Mouse (Mus musculus) hindbrain, embryonic 14.5 days (tissue): ENCODE results near the gene Cp. TPM values are rescaled to one million over a fixed set of nuclear protein-coding genes. Genes with fewer than 3 reads are reported as not detected.
A peak's percentile ranks its signal among the peaks of the same experiment; 100 is the strongest.

Source experiments
- ATAC-seq: fragments of 200-750 bp; cut with Nextera tagmentation; 2 replicates; pipeline ENCODE4 v1.8.0; 2017; ENCODE audit warnings: moderate number of reproducible peaks, mild to moderate bottlenecking, moderate TSS enrichment, moderate library complexity; ENCODE audit not compliant: low FRiP score
- DNase-seq: peaks from one replicate; pipeline ENCODE4 v3.0.0-alpha.2; 2015; ENCODE audit warnings: low spot score
- H3K27ac ChIP-seq: fragments of 300-500 bp; sonication (generic); 2 replicates; pipeline ENCODE4 v1.5.1; 2014; ENCODE audit warnings: mild to moderate bottlenecking, moderate library complexity
- H3K27me3 ChIP-seq: fragments of 300-500 bp; sonication (generic); 2 replicates; pipeline ENCODE4 v1.6.1; 2014; ENCODE audit warnings: mild to moderate bottlenecking, low read length, mixed read lengths; ENCODE audit not compliant: control insufficient read depth, insufficient read depth
- H3K36me3 ChIP-seq: fragments of 300-500 bp; sonication (generic); replicated peaks from 2 replicates; pipeline ENCODE4 v1.6.1; 2014; ENCODE audit not compliant: control insufficient read depth, insufficient read depth
- H3K4me1 ChIP-seq: fragments of 300-500 bp; sonication (generic); replicated peaks from 2 replicates; pipeline ENCODE4 v1.6.1; 2014; ENCODE audit warnings: antibody characterized with exemption, low read length, mixed read lengths; ENCODE audit not compliant: control insufficient read depth, insufficient read depth
- H3K4me2 ChIP-seq: fragments of 300-500 bp; sonication (generic); replicated peaks from 2 replicates; pipeline ENCODE4 v1.6.1; 2014; ENCODE audit warnings: mild to moderate bottlenecking, moderate library complexity
- H3K4me3 ChIP-seq: fragments of 300-500 bp; sonication (generic); replicated peaks from 2 replicates; pipeline ENCODE4 v1.5.1; 2014; ENCODE audit warnings: mild to moderate bottlenecking, low read length
- H3K9ac ChIP-seq: fragments of 300-500 bp; sonication (generic); 2 replicates; pipeline ENCODE4 v1.6.1; 2014
- H3K9me3 ChIP-seq: fragments of 300-500 bp; sonication (generic); 2 replicates; pipeline ENCODE4 v1.6.1; 2016; ENCODE audit warnings: low read length; ENCODE audit not compliant: control insufficient read depth
- WGBS: fragments of 180-500 bp; shearing (Covaris S2); extraction: QIAGEN DNeasy Blood & Tissue Kit; methylation state at CpG from one replicate; pipeline ENCODE4 v1.1.7; 2014; 5-methylcytosine and 5-hydroxymethylcytosine counted together
- polyA plus RNA-seq: library from polyadenylated mRNA; unstranded; fragments of >200 nt; fragmentation: Nextera tagmentation; extraction: Ambion mirVana; gene quantifications from 2 replicates; pipeline ENCODE4 v1.2.1, GENCODE M21; 2014

Cp gene
- polyA plus RNA-seq, 1 experiment from 2014 or later, result 16.7 TPM

DNA sequence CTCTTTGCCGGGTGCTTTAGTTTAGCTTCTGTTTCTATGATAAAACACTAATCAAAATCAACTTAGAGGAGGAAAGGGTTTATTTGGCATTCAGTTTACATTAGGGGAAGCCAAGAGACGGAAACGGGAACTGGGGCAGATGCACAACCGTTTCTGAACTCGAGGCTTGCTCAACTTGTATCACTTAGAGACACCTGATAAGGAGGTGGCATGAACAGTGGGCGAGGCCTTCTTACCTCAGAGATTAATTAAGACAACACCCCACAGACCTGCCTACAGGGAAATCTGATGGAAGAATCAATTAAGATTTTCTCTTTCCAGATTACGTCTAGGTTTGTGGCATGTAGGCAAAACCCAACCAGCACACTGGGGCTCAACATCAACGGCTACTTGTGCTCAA lies 61.2 kb downstream of the Cp start:
- no peak overlapping the region for H3K4me2 ChIP-seq
- H3K4me1 ChIP-seq, result no peaks in the 10 kb centered on the region
- H3K27ac ChIP-seq, result no peak overlapping the region
- WGBS, result 89% methylated on average over 8 of the region's 8 CpGs
- H3K36me3 ChIP-seq, result peaks cover 76% of the 10 kb centered on the region
- DNase-seq (no peak), ATAC-seq (no peak)
- no peak overlapping the region for H3K9ac ChIP-seq
- H3K9me3 ChIP-seq, result no peaks in the 10 kb centered on the region
- no peaks in the 10 kb centered on the region for H3K27me3 ChIP-seq
- no peak overlapping the region for H3K4me3 ChIP-seq

DNA sequence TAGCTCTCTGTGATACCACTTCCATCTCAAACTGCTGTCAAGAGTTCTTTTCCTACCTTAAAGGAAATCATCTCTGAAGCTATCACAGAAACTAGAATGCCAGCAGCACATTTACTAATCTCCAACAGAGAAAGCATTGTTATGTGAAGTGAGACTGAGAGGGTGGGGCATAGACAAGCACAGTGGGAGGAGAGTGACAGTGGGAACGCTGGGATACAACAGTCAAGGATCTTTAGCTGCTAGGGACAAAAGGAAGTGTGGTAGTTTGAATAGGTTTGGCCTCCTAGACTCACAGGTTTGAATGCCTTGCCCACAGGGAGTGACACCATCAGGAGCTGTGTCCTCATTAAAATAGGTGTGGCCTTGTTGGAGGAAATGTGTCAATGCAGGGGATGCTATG lies 67.0 kb downstream of the Cp start:
- Histone ChIP-seq H3K27ac (no peak overlapping the region), H3K4me1 (no peaks in the 10 kb centered on the region), H3K4me3 (no peak overlapping the region), H3K9me3 (no peaks in the 10 kb centered on the region), H3K9ac (no peak overlapping the region), H3K4me2 (no peak overlapping the region), H3K36me3 (peaks cover 82% of the 10 kb centered on the region), H3K27me3 (no peaks in the 10 kb centered on the region)
- ATAC-seq (no peak), DNase-seq (no peak)
- whole genome bisulfite sequencing, result 47% methylated on average over 1 of the region's 1 CpGs

DNA sequence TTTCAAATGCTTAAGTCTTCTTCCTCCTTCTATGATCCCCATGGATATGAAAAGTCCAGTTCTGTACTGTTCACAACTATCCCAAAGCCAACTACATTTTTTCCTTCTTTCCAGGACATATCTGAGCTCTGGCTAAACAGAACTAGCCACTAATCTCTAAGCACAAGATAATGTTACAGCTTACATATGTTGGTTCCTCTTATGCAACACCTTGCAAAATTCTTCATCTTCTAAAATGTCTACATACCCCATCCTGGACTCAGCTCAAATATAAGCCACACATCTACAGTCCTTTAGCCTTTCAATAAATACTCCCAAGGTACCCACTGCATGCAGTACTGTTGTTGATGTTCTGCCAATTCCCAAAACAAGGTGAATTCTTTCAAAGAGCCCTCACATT lies 69.6 kb downstream of the Cp start:
- Histone ChIP-seq H3K4me3 (no peak overlapping the region), H3K36me3 (peaks cover 62% of the 10 kb centered on the region), H3K27me3 (no peaks in the 10 kb centered on the region), H3K27ac (no peak overlapping the region), H3K9ac (no peak overlapping the region), H3K4me2 (no peak overlapping the region), H3K4me1 (no peaks in the 10 kb centered on the region), H3K9me3 (no peaks in the 10 kb centered on the region)
- ATAC-seq, result no peak
- DNase-seq, result no peak

DNA sequence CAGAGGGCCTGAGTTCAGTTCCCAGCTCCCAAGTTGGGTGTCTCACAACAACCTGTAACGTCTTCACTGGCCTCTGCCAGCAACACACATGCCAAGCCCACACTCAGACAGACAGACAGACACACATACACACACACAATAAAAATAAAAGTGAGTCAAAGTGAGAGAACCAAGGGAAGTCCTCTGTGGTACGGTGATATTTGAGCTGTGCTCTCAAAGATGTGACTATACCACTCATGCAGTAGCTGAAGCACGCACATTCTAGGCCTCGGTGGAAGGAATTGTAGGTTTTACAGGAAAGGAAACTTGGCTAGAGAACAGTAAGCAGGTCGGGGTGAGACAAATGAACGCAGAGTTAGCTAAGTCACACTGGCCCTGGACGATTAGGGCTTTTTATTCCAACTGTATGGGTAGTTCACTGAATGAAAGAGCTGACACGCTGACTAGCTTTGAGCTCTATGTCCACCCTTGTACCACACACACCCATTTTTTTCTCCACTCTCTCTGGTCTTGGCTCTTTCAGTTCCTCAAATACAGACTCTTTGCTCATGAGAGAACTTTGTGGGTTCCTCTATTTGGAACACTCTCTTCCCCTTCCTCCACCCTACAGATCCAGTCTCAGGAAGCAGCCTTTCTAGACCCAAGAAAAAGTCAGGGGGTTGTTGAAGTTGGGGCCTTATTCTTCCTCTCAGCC lies 70.3 kb downstream of the Cp start:
- no peak overlapping the region for H3K4me2 ChIP-seq
- ATAC-seq, result no peak
- H3K27ac ChIP-seq, result no peak overlapping the region
- DNase-seq, result no peak
- H3K9me3 ChIP-seq, result no peaks in the 10 kb centered on the region
- no peaks in the 10 kb centered on the region for H3K27me3 ChIP-seq
- H3K36me3 ChIP-seq, result peaks cover 61% of the 10 kb centered on the region
- WGBS, result 98% methylated on average over 8 of the region's 8 CpGs
- H3K4me3 ChIP-seq, result no peak overlapping the region
- no peak overlapping the region for H3K9ac ChIP-seq
- H3K4me1 ChIP-seq, result no peaks in the 10 kb centered on the region

DNA sequence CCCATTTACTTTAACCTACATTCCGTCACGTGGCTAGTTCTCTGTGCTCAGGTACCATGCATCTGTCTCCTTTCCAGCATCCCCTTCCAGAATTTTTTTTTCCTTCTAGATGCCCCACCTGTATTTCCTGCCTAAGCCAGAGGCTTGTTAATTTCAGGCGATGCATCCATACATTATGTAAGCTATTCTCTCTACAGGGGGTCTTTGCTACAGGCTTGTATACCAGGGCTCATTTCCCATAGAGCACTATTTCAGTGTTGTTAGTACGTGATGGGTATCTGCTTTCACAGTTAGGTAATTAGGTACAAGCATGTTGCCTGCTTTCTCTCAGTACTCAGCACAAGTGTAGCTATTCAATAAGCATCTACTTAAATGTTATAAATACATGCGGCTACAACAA lies 70.9 kb downstream of the Cp start:
- Histone ChIP-seq H3K9ac (no peak overlapping the region), H3K36me3 (peaks cover 54% of the 10 kb centered on the region), H3K27me3 (no peaks in the 10 kb centered on the region), H3K4me2 (no peak overlapping the region), H3K4me1 (no peaks in the 10 kb centered on the region), H3K4me3 (no peak overlapping the region), H3K9me3 (no peaks in the 10 kb centered on the region), H3K27ac (no peak overlapping the region)
- no peak for ATAC-seq
- DNase-seq, result no peak
- WGBS, result 87% methylated on average over 5 of the region's 5 CpGs

DNA sequence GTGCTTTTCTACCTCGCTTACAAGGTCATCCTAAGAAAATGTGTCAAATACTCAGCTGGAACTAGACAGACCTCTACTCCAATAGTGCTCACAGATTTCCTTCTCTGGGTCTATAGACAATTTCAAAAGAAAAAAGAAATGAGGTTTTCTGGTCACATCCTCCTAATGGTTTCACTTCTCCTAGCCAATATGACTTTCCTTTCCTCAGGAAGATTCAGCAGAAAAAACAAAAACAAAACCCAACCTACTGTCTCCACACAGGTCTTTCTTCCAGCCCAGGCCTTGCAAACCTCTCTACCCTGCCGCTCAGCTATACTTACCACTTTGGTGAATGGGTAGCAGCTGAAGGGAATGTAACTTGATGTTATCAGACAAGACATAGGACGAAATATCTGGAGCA lies 71.8 kb downstream of the Cp start:
- Histone ChIP-seq H3K27ac (no peak overlapping the region), H3K4me3 (no peak overlapping the region), H3K36me3 (peaks cover 46% of the 10 kb centered on the region), H3K9ac (no peak overlapping the region), H3K9me3 (no peaks in the 10 kb centered on the region), H3K4me2 (no peak overlapping the region), H3K4me1 (peaks cover 2% of the 10 kb centered on the region; the same call in 1 of the 2 replicates), H3K27me3 (no peaks in the 10 kb centered on the region)
- ATAC-seq (no peak), DNase-seq (no peak)
- WGBS, result 96% methylated on average over 3 of the region's 3 CpGs

DNA sequence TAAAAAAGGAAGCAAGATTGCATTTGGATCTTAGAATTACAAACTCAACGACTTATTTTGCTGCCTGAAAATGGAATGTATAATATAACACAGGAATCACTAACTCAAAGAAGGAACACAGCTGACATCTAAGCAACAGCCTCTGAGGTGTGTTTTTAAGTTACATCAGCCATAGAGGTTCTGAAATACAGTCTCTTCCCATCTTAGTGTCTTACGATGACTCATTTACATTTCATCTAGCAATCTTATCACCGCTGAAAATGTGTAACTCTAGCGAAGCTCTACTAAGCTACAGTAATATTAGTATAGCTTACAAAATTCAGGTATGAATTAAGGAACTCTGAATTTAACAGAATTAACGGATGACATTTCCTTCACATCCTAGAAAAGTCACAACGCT lies 74.0 kb downstream of the Cp start:
- no peak for DNase-seq
- Histone ChIP-seq H3K4me2 (no peak overlapping the region), H3K9me3 (no peaks in the 10 kb centered on the region), H3K9ac (no peak overlapping the region), H3K4me3 (no peak overlapping the region), H3K4me1 (peaks cover 11% of the 10 kb centered on the region), H3K27me3 (no peaks in the 10 kb centered on the region), H3K36me3 (peaks cover 25% of the 10 kb centered on the region), H3K27ac (no peak overlapping the region)
- 95% methylated on average over 6 of the region's 6 CpGs for WGBS
- no peak for ATAC-seq

DNA sequence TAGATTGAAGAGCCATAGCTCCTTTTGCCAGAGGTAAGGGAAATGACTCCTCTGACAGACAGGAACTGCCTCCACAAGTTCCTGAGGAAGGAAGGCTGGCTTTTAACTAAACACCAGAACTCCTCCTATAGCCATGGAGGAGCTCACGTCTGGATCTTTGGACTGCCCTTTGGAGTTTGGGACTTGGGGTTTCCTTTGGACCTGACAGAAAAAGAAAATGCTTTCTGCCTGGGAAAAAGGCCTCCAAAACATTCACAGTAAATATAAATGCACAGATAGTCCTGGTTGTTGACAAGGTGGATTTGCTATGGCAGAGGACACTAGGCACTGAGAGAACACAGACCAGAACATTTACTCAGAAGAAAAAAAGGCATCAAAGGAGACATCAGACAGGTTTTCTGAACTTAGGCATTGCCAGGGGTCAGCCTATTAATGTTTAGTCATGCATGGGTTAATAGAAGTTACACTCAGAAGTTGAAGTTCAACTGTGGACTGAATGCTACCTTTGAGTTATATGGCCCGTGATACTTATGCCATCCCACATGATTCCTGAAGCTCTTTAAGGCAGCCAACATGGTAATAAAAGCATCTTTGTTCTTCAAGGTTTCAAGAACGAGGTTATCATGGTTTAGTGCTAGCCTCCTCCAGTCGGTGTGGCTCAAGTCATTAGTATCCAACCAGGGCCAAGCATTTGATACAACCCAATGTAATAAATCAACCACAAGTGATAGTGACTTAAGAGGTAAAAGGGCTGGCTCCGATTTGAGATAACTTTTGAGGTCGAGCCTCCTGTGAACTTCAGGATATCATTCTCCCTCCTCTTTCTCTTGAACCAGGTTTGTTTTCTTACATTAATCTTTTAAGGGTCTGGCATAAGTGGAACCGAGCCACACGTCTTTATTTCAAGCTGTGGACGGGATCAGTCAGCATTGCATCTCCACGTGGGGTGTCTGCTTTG lies 77.2 kb downstream of the Cp start:
- DNase-seq (no peak), ATAC-seq (no peak)
- H3K4me1 ChIP-seq, result peaks cover 11% of the 10 kb centered on the region
- H3K27ac ChIP-seq, result no peak overlapping the region
- H3K4me2 ChIP-seq, result peak overlapping the region; percentile 71
- peak overlapping the region; percentile 77 for H3K4me3 ChIP-seq
- H3K9me3 ChIP-seq, result no peaks in the 10 kb centered on the region
- 24% methylated on average over 10 of the region's 10 CpGs for WGBS
- peak overlapping the region; percentile 77 for H3K9ac ChIP-seq
- no peaks in the 10 kb centered on the region for H3K27me3 ChIP-seq
- no peaks in the 10 kb centered on the region for H3K36me3 ChIP-seq

DNA sequence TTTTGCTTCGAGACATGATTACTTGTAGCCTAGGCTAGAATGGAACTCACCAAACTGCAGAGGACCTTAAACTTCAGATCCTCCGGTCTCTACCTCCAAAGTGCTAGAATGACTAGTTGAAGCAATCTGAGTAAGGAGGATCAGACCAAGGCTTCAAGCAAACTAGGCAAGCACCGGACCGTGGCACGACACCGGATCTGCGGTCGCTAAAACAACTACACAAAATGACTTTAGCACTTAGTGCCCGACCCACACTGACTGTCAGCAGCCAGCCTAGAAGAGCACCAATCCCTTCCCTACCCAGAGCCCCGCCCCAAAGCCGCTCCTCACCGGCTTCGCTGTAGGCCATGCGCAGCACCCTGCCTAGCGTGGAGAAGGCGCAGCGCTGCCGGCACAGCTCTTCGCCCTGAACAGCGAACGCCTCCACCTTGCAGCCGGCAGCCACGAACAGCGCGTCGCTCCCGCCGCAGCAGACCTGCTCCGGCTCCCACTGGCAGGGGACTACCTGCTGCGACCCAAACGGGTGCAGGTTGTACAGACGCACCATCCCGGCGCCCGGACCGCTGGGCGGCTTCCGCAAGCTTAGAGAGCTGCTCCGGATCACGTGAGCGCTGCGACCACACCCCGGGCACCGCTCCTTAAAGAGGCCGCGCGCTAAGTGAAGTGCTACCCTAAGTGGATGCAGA lies 78.0 kb downstream of the Cp start, which contains the start of gene Hps3:
Hps3 (minus strand) TSS at position 597 of the 686 bp plus-strand sequence.
- peak within 1 kb of the TSS; percentile 77 for H3K4me3 ChIP-seq
- peak; percentile 81 for DNase-seq
- peak within 1 kb of the TSS; percentile 83 for H3K27ac ChIP-seq
- under 1% methylated on average over 47 of the region's 47 CpGs for WGBS
- ATAC-seq, result peak; percentile 100
- H3K4me2 ChIP-seq, result peak within 1 kb of the TSS; percentile 71
- H3K36me3 ChIP-seq, result no peaks in the 10 kb centered on the region
- peak within 1 kb of the TSS; percentile 77 for H3K9ac ChIP-seq
- H3K9me3 ChIP-seq, result no peaks in the 10 kb centered on the region
- peaks cover 11% of the 10 kb centered on the region for H3K4me1 ChIP-seq
- no peaks in the 10 kb centered on the region for H3K27me3 ChIP-seq
